Mouse (Mus musculus): ENCODE results near the gene Exoc8. TPM values are rescaled to one million over a fixed set of nuclear protein-coding genes. Genes with fewer than 3 reads are reported as not detected.

The Exoc8 gene
- total RNA-seq (2021) = 1 to 10 TPM; 6.2 to 7.3 TPM
- long read RNA-seq, experiment 1 = 0 reads
- long read RNA-seq, experiment 2, full-length matches to known transcripts = 2 of 2 reads
- long read RNA-seq, experiment 2, partial matches to known transcripts = 0 of 2 reads
- long read RNA-seq, experiment 2, other reads (novel, unspliced or antisense) = 0 of 2 reads

GRCm38 (mm10) chr8:124897386-124898250 is at the start of gene Exoc8, which contains the start of gene Sprtn:
Gene Exoc8, minus strand, starts transcription at chr8:124897705.
Gene Sprtn, plus strand, starts transcription at chr8:124897886.
- peak; percentile 96 for DNase-seq

DNA sequence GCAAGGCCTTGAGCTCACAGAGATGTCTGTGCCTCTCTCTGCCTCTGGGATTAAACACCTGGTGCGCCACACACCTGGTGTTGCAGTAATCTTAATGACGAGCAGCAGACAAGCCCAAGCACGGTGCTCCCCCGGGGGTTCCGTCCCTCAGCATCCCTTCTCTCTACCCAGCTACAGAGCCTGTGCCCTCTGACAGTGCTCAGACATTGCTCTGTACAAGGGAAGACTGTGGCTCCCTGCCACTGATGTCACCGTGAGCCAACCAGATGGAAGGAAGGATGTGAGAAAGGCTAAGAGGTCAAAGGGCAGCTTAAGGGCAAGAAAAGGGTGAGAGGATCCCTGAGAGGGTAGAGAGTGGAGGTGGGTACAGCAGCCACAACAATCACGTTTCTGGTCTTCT is 46.9 kb upstream of the Exoc8 start:
- no peak for DNase-seq

- DNase-seq = no peak
These were observed 46.3 kb upstream of the Exoc8 start for GRCm38 (mm10) chr8:124943801-124944200.

- DNase-seq = peak; percentile 20
These were observed 39.8 kb upstream of the Exoc8 start for GRCm38 (mm10) chr8:124937293-124937692.

- no peak for DNase-seq
These were observed 39.2 kb upstream of the Exoc8 start for GRCm38 (mm10) chr8:124936699-124937098.

DNA sequence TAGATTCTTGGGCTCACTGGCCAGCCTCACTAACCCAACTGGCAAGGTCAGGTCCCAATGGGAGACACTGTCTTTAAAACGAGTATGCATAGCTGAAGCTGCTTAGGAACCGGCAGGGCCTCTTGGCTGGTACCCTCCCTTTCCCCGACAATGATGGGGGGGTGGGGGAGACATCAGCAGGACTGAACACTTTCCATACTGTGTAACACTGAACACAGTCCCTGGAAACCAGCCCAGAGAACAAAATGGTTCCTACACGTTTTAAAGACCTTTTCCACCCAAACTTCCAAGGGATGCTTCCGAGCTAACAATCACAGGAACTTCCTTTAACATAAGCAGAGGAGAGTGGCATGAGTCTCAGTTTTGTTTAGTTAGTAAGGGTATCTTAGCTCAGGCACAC is 37.6 kb upstream of the Exoc8 start:
- DNase-seq = no peak

GRCm38 (mm10) chr8:124932435-124932834 is 34.9 kb upstream of the Exoc8 start:
- DNase-seq = no peak

DNA sequence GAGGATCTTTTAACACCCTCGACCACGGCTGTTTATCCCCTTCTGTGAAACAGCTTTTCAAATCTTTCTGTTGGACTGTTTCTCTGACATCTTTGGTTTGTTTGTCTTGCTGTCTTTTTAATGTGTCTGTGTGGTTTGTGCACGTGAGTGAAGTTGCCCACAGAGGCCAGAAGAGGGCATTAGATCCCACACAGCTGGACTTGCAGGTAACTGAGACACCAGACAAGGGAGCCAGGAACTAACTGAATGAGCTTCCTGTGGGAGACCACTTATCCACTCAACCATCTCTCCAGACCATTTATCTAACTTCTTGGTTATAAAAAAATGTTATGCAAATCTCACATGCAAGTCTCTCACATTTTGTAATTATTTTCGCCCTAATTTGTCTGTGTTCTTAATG is 33.1 kb upstream of the Exoc8 start:
- no peak for DNase-seq

- no peak for DNase-seq
These were observed 32.6 kb upstream of the Exoc8 start for GRCm38 (mm10) chr8:124930086-124930485.

DNA sequence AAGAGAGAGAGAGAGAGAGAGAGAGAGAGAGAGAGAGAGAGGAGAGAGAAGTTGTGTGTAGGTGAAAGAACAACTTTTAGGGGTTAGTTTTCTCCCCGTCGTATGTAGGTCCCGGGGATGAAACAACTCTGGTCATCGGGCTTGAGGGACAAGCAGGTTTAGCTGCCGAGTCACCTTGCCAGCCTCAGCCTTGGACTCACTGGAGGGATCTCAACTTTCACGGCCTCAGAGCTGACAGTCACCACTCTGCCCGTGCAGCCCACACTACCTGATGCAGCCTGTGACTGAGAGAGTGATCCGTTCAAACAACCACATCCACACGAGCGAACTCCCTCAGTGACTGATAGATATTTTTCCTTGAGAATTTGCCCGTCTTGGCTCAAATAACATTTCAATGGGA is 31.5 kb upstream of the Exoc8 start:
- peak; percentile 36 for DNase-seq

- peak; percentile 33 for DNase-seq
These were observed 28.9 kb upstream of the Exoc8 start for GRCm38 (mm10) chr8:124926351-124926771.

GRCm38 (mm10) chr8:124925544-124926266 is 28.2 kb upstream of the Exoc8 start:
- DNase-seq = no peak

DNA sequence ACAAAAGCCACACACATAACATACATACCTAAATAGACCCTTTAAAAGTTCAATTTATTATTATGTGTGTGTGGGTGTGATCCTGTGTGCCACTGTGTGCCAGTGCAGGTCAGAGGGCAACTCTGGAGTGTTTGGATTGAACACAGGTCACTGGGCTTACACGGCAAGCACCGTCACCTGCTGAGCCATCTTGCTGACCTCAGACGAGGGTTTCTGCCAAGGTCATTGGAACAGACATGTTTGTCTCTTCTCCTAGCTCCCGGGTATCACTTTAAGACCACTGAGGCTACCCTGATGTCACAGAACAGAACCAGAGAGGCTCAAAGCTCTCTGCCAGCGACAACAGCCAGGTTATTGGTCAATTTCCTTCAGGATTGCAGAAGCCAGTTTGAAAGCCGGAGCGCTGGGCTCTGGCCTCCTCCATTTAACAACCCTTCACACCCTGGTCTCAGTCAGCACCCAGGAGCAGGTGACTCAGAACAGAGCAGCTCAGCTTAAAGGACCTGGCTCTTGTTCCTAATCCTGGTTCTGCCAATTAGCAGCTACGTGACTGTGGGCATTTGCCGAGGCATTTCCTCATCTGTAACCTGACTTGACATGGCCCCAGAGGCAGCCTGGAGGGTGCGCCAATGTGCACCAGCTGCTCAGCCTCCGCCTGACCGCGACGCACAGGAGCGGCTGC is 26.6 kb upstream of the Exoc8 start:
- DNase-seq = peak; percentile 75

DNA sequence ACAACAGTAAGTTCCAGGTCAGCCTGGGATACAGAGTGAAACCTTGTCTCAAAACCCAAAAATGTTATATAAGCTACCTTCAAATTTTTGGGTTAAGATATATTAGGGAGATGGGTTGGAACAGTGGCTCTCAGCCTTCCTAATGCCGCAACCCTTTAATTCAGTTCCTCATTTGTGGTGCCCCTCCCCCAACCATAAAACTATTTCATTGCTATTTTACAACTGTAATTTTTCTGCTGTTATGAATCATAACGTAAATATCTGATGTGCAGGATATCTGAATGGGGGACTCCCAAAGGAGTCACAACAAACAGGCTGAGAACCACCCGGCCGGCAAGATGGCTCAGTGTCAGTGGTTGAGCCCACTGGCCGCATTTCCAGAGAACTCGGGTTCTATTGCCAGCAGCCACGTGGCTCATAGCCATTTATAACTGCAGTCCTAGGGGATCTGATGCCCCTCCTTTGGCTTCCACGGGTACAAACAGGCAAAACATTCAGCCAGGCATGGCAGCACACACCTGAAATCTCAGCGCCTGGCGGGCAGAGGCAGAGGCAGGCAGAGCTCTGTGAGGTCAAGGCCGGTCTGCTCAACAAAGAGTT is 25.1 kb upstream of the Exoc8 start:
- DNase-seq = no peak

GRCm38 (mm10) chr8:124921369-124922279 is 24.1 kb upstream of the Exoc8 start:
- DNase-seq = no peak

GRCm38 (mm10) chr8:124917741-124918484 is 20.4 kb upstream of the Exoc8 start:
- DNase-seq = no peak

GRCm38 (mm10) chr8:124914061-124914460 is 16.6 kb upstream of the Exoc8 start:
- DNase-seq = no peak

DNA sequence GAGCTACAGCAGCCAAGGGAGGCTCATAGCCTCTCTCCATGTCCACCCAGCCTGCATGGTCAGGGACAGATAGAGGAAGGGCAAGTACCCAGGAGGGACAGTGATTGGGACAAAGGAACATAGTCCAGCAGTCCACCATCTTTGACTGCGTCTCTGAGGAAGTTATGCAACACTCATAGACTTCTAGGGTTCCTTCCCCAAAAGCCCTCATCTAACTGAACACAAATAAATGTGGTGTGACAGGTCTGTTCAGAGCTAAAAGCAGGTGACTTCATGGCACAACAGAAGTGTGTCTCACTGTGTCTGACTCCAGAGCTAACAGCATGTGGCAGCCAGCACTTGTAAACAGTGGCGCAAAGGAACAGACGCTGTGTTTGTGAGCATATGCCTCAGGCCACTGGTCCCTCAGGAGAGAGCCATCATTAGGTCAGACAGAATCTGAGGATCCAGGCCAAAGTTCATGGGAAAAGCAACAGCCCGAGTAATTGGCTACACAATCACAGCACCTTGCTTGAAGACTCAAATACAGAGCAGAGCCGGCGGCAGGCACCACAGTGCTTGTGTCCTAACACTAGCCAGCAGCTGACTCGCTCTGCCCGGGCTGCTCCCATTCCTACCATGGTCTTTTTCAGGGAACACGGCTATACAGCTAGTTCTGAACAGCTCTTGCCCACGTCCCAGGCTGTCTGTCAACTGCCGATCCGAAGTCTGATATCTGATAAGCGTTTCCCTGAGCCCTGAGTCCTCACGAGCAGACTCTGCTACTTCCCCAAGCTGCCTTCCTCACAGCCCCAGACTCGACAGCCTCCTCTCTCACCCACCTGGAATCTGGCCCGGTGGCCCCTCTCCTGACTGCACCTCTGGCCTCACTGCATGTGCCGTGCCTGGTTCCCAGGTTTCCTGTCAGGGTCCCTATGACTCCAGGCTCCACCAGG is 14.7 kb upstream of the Exoc8 start:
- no peak for DNase-seq

GRCm38 (mm10) chr8:124910349-124910748 is 12.8 kb upstream of the Exoc8 start:
- no peak for DNase-seq

Data from gastrocnemius, postnatal 25 days (tissue).